Mouse (Mus musculus): ENCODE measurements around the gene Srarp. TPM values are rescaled to one million over a fixed set of nuclear protein-coding genes. Genes with fewer than 3 reads are reported as not detected.

Gene Srarp
- polyA plus RNA-seq, 1 experiment from 2014 or later, result not detected

DNA sequence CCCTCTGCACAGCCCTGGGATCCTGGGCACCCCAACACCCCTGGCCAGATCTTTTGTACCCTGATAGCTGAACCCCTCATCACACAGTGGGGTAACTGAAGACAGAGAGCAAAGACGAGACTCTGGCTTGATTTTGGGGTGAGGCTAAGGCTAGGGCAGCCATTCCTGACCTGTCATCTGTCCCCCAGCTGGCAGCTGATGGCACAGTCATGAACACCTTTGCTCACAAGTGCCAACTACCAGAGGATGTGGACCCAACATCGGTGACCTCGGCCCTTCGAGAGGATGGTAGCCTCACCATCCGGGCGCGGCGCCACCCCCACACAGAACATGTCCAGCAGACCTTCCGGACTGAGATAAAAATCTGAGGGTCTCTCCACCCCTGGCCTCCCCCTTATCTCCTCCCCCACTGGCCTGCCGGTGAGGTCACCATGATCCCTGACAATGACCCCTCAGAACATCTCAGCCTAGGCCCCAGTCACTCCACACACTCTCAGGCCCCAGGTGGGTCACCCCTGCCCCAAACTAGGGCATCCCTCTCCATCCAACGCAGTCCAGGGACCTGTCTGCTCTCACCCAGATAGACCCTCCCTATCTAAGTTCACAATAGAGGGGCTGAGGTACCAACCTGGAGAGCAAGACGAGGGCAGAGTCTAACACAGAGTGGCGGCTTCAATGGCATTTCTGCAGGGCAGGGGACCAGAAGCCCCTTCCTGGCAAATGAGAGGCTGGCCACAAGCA is 12.0 kb downstream of the Srarp start:
- Histone ChIP-seq H3K9ac (ENCODE audit: low read length) (no peak overlapping the region), H3K36me3 (ENCODE audit: control insufficient read depth, insufficient read depth, low read length) (no peaks in the 10 kb centered on the region), H3K4me2 (no peak overlapping the region), H3K27ac (ENCODE audit: low read depth, low read length) (no peak overlapping the region), H3K4me1 (ENCODE audit: control insufficient read depth, insufficient read depth, low read length) (0 out of 2 replicates have a peak, but pooled peaks cover 5% of the 10 kb centered on the region), H3K4me3 (ENCODE audit: low read depth, low read length) (no peak overlapping the region), H3K9me3 (ENCODE audit: control insufficient read depth, low read length) (no peaks in the 10 kb centered on the region), H3K27me3 (ENCODE audit: control insufficient read depth, insufficient read depth, low read length) (peaks cover 6% of the 10 kb centered on the region)
- ATAC-seq (ENCODE audit: low FRiP score), result no peak
- WGBS, result 94% methylated on average over 13 of the region's 13 CpGs
- DNase-seq (ENCODE audit: low spot score, missing footprints), result no peak

DNA sequence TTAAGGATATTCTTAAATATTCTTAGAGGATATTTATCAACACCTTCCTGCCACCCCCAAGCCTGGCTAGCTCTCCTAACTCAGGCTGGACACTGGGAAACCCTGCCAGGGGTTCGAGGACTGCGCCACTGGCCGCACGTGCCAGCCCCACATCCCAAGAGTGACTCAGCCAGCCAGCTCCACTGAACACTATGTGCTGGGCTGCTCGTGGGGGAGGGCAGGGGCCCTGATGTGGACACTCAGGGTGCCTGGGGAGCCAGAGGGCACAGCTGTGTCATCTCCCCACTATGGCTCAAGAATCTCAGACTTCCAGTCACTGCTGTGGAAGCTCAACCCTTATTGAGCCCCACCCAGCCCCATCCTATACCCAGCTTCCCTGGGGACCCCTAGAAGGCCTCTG is 12.6 kb downstream of the Srarp start:
- ATAC-seq (ENCODE audit: low FRiP score), result no peak
- H3K9ac ChIP-seq (ENCODE audit: low read length), result no peak overlapping the region
- 0 out of 2 replicates have a peak, but pooled peaks cover 5% of the 10 kb centered on the region for H3K4me1 ChIP-seq (ENCODE audit: control insufficient read depth, insufficient read depth, low read length)
- H3K27ac ChIP-seq (ENCODE audit: low read depth, low read length), result no peak overlapping the region
- no peaks in the 10 kb centered on the region for H3K9me3 ChIP-seq (ENCODE audit: control insufficient read depth, low read length)
- H3K27me3 ChIP-seq (ENCODE audit: control insufficient read depth, insufficient read depth, low read length), result peaks cover 6% of the 10 kb centered on the region
- no peak overlapping the region for H3K4me3 ChIP-seq (ENCODE audit: low read depth, low read length)
- H3K4me2 ChIP-seq, result no peak overlapping the region
- no peaks in the 10 kb centered on the region for H3K36me3 ChIP-seq (ENCODE audit: control insufficient read depth, insufficient read depth, low read length)
- 84% methylated on average over 5 of the region's 5 CpGs for WGBS
- DNase-seq (ENCODE audit: low spot score, missing footprints), result no peak

DNA sequence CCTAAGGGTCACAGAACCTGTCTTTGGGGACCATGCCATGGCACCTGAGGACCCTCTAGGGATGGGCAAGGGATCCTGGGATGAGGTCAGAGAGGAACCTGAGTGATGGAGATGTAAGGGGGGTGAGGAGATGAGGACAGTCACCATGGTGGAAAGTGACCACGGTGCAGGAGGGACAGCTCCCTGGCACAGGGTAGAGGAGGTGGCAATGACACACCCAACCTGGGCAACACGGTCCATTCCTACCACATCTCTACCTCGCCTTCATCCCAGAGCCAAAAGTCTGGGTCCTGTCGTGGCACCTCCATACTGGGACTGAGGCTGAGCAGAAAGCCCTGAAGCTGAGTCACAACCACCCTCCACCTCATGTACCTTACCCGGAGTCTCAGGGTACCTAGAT is 13.1 kb downstream of the Srarp start:
- 77% methylated on average over 5 of the region's 5 CpGs for WGBS
- no peak overlapping the region for H3K4me2 ChIP-seq
- DNase-seq (ENCODE audit: low spot score, missing footprints), result no peak
- H3K27me3 ChIP-seq (ENCODE audit: control insufficient read depth, insufficient read depth, low read length), result peaks cover 6% of the 10 kb centered on the region
- H3K4me1 ChIP-seq (ENCODE audit: control insufficient read depth, insufficient read depth, low read length), result 0 out of 2 replicates have a peak, but pooled peaks cover 5% of the 10 kb centered on the region
- H3K9ac ChIP-seq (ENCODE audit: low read length), result no peak overlapping the region
- H3K9me3 ChIP-seq (ENCODE audit: control insufficient read depth, low read length), result no peaks in the 10 kb centered on the region
- ATAC-seq (ENCODE audit: low FRiP score), result no peak
- no peaks in the 10 kb centered on the region for H3K36me3 ChIP-seq (ENCODE audit: control insufficient read depth, insufficient read depth, low read length)
- no peak overlapping the region for H3K27ac ChIP-seq (ENCODE audit: low read depth, low read length)
- no peak overlapping the region for H3K4me3 ChIP-seq (ENCODE audit: low read depth, low read length)

DNA sequence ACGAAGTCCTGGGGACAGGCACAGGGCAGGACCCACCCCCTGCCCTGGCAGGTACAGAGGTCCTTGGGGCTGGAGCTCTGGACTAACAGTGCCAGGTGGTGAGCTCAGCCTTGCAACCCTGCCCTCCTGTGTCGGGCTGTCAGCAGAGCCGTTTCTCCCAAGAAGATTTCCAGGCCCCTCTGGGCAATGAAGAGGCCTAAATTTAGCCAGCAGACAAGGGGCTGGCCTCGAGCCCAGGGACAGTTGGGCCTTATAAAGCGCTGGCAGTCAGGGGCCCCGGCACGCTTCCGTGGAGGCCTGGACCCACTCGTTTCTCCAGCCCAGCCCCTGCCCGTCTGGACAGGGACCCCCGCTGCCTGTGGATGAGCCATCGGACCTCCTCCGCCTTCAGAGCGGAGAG is 14.5 kb downstream of the Srarp start:
- Histone ChIP-seq H3K4me1 (ENCODE audit: control insufficient read depth, insufficient read depth, low read length) (0 out of 2 replicates have a peak, but pooled peaks cover 5% of the 10 kb centered on the region), H3K9me3 (ENCODE audit: control insufficient read depth, low read length) (no peaks in the 10 kb centered on the region), H3K27me3 (ENCODE audit: control insufficient read depth, insufficient read depth, low read length) (peaks cover 6% of the 10 kb centered on the region), H3K27ac (ENCODE audit: low read depth, low read length) (no peak overlapping the region), H3K4me2 (no peak overlapping the region), H3K4me3 (ENCODE audit: low read depth, low read length) (no peak overlapping the region), H3K36me3 (ENCODE audit: control insufficient read depth, insufficient read depth, low read length) (no peaks in the 10 kb centered on the region), H3K9ac (ENCODE audit: low read length) (no peak overlapping the region)
- no peak for DNase-seq (ENCODE audit: low spot score, missing footprints)
- 80% methylated on average over 14 of the region's 14 CpGs for WGBS
- ATAC-seq (ENCODE audit: low FRiP score), result no peak

DNA sequence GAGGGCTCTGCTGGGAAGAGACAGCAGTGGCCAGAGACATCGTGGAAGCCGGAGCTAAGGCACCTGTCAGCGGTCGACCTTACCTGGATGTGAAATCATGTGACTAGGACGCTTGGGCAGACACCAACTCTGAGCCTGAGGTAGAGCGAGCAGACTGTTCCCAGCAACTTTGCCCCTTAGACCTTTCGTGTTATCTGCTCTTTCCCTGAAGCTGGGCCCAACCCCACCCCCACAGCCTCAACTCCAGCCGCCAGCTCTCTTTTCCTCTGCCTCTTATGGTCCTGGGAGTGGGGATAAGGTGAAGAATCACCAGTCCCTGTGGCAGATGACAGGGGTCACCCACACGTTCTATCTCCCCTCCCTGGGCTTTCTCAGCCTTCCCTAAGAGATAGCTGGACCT is 15.0 kb downstream of the Srarp start:
- Histone ChIP-seq H3K27me3 (ENCODE audit: control insufficient read depth, insufficient read depth, low read length) (peaks cover 5% of the 10 kb centered on the region), H3K4me2 (no peak overlapping the region), H3K4me3 (ENCODE audit: low read depth, low read length) (no peak overlapping the region), H3K36me3 (ENCODE audit: control insufficient read depth, insufficient read depth, low read length) (no peaks in the 10 kb centered on the region), H3K27ac (ENCODE audit: low read depth, low read length) (no peak overlapping the region), H3K4me1 (ENCODE audit: control insufficient read depth, insufficient read depth, low read length) (0 out of 2 replicates have a peak, but pooled peaks cover 3% of the 10 kb centered on the region), H3K9me3 (ENCODE audit: control insufficient read depth, low read length) (no peaks in the 10 kb centered on the region), H3K9ac (ENCODE audit: low read length) (no peak overlapping the region)
- DNase-seq (ENCODE audit: low spot score, missing footprints), result no peak
- 65% methylated on average over 9 of the region's 9 CpGs for WGBS
- ATAC-seq (ENCODE audit: low FRiP score), result no peak

DNA sequence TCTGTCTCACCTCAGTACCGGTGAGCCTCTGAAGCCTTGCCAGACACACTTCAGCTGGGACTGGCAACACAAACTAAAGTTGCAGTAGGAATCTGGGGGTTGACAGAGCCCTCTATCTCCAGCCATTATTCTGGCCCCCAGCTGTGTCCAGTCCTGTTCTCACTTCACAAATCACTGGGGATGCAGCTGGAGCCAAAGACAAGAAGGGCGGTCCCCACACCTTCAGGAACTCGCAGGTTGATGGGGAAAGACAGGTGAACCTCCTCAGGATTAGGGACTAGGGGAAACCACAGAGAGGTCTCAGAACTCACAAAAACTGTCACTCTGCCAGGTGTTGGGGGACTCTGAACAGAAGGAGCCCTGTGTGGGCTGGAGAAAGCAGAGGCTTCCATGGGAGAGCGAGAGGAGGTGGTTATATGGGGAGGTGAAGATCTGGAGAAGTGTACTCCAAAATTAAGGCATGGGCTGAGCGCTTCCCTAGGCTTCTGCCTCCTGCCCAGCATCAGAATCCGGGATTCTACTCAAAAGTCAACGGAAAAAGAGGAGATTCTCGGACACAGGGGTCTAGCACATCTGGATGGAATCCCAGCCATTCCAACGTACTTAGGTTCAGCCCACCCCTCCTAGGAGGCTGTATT is 15.6 kb downstream of the Srarp start, which contains the start of gene Hspb7:
Gene Hspb7 (plus strand): TSS at position 588 of the 638 bp plus-strand sequence.
- H3K27ac ChIP-seq (ENCODE audit: low read depth, low read length), result no peak within 1 kb of the TSS
- WGBS, result 69% methylated on average over 9 of the region's 9 CpGs

DNA sequence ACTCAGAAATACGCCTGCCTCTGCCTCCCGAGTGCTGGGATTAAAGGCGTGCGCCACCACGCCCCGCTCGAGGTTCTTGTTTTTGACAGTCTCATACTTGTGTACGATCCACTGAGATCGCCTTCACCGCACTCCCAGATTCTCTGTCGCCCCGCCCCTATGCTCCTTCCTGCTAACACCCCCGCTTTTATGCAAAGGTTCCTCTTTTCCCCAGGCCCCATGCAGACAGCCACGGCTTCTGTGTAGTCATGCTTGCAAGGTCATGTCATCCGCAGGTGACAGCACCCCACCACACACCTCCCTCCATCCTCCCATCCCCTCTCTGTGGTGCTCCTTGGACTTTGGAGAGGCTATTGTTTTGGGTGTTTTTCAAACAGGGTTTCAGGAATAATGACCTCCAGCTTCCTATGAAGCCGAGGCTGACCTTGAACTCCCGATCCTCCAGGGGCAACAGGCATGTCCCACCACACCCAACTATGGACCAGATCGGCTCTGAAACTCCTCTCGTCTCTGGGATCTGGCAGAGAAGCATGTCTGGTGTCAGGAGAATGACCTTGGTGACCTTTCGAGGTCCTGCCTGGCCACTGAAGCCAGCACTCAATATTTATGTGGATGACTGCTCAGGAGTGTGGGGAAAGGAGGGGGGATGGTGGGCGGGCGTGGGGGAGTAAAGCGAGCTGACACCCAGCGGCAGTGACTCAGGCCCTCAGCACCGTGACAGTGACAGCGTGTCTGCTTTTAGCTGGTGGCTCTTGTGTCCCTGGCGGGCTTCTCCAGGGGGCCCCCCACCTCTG is 16.3 kb downstream of the Srarp start:
- no peaks in the 10 kb centered on the region; the same call in none of the 2 replicates for H3K27me3 ChIP-seq (ENCODE audit: control insufficient read depth, insufficient read depth, low read length)
- no peaks in the 10 kb centered on the region for H3K4me1 ChIP-seq (ENCODE audit: control insufficient read depth, insufficient read depth, low read length)
- no peak overlapping the region for H3K27ac ChIP-seq (ENCODE audit: low read depth, low read length)
- no peak overlapping the region for H3K4me2 ChIP-seq
- no peaks in the 10 kb centered on the region for H3K9me3 ChIP-seq (ENCODE audit: control insufficient read depth, low read length)
- DNase-seq (ENCODE audit: low spot score, missing footprints) (no peak), ATAC-seq (ENCODE audit: low FRiP score) (no peak)
- no peaks in the 10 kb centered on the region for H3K36me3 ChIP-seq (ENCODE audit: control insufficient read depth, insufficient read depth, low read length)
- no peak overlapping the region for H3K4me3 ChIP-seq (ENCODE audit: low read depth, low read length)
- H3K9ac ChIP-seq (ENCODE audit: low read length), result no peak overlapping the region
- 73% methylated on average over 27 of the region's 27 CpGs for WGBS

More for the DNA sequence above, 15.6 kb downstream of the Srarp start, which contains the start of gene Hspb7:
- Histone ChIP-seq H3K36me3 (ENCODE audit: control insufficient read depth, insufficient read depth, low read length) (no peaks in the 10 kb centered on the region), H3K27me3 (ENCODE audit: control insufficient read depth, insufficient read depth, low read length) (peaks cover 3% of the 10 kb centered on the region), H3K9me3 (ENCODE audit: control insufficient read depth, low read length) (no peaks in the 10 kb centered on the region), H3K4me2 (no peak within 1 kb of the TSS), H3K9ac (ENCODE audit: low read length) (no peak within 1 kb of the TSS), H3K4me1 (ENCODE audit: control insufficient read depth, insufficient read depth, low read length) (no peaks in the 10 kb centered on the region), H3K4me3 (ENCODE audit: low read depth, low read length) (no peak within 1 kb of the TSS)
- DNase-seq (ENCODE audit: low spot score, missing footprints) (no peak), ATAC-seq (ENCODE audit: low FRiP score) (no peak)

DNA sequence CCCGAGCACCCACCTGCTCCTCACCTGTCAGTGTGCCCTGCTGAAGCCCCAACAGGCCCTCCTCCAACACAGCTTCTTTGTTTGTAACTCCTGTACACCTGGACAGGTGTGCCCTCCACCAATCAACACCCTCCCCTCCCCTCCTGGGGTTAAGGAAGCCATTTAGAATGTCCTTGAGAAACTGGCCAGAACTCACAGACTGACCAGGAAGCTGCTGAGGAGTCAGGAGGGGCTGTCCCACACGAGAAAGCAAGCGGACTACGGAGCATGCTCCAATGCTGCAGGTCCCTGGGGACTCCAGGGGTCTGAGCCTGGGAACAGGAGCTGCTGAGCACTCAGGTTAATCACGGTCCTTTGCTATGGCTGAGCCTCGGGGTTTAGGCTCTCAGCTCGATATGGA is 20.0 kb downstream of the Srarp start, which contains the start of gene Clcnkb:
Gene Clcnkb (minus strand): TSS at position 91 of the 400 bp plus-strand sequence.
- no peak within 1 kb of the TSS for H3K9ac ChIP-seq (ENCODE audit: low read length)
- H3K36me3 ChIP-seq (ENCODE audit: control insufficient read depth, insufficient read depth, low read length), result no peaks in the 10 kb centered on the region
- no peak within 1 kb of the TSS for H3K27ac ChIP-seq (ENCODE audit: low read depth, low read length)
- ATAC-seq (ENCODE audit: low FRiP score) (no peak), DNase-seq (ENCODE audit: low spot score, missing footprints) (no peak)
- no peaks in the 10 kb centered on the region for H3K27me3 ChIP-seq (ENCODE audit: control insufficient read depth, insufficient read depth, low read length)
- no peak within 1 kb of the TSS for H3K4me3 ChIP-seq (ENCODE audit: low read depth, low read length)
- H3K4me1 ChIP-seq (ENCODE audit: control insufficient read depth, insufficient read depth, low read length), result no peaks in the 10 kb centered on the region
- 72% methylated on average over 7 of the region's 7 CpGs for WGBS
- no peak within 1 kb of the TSS for H3K4me2 ChIP-seq
- H3K9me3 ChIP-seq (ENCODE audit: control insufficient read depth, low read length), result no peaks in the 10 kb centered on the region

Data from midbrain, embryonic 11.5 days (tissue).